Mouse (Mus musculus) neural tube, embryonic 12.5 days (tissue): Measurements from ENCODE around the gene Slc5a10. TPM values are rescaled to one million over a fixed set of nuclear protein-coding genes. Genes with fewer than 3 reads are reported as not detected.

ENCODE experiments used
- ATAC-seq: fragments of 200-750 bp; cut with Nextera tagmentation; 2 replicates; pipeline ENCODE4 v1.8.0; 2017; ENCODE audit warnings: low read depth, mild to moderate bottlenecking, moderate TSS enrichment, moderate library complexity; ENCODE audit not compliant: low FRiP score
- H3K27ac ChIP-seq: fragments of 300-500 bp; sonication (generic); 2 replicates; pipeline ENCODE4 v1.5.1; 2016
- H3K27me3 ChIP-seq: fragments of 300-500 bp; sonication (generic); replicated peaks from 2 replicates; pipeline ENCODE4 v1.6.1; 2016; ENCODE audit warnings: mild to moderate bottlenecking
- H3K36me3 ChIP-seq: fragments of 300-500 bp; sonication (generic); 2 replicates; pipeline ENCODE4 v1.6.1; 2016; ENCODE audit warnings: mild to moderate bottlenecking
- H3K4me1 ChIP-seq: fragments of 300-500 bp; sonication (generic); 2 replicates; pipeline ENCODE4 v1.6.1; 2016
- H3K4me2 ChIP-seq: fragments of 300-500 bp; sonication (generic); replicated peaks from 2 replicates; pipeline ENCODE4 v1.6.1; 2016; ENCODE audit warnings: mild to moderate bottlenecking
- H3K4me3 ChIP-seq: fragments of 300-500 bp; sonication (generic); 2 replicates; pipeline ENCODE4 v1.5.1; 2016
- H3K9ac ChIP-seq: fragments of 300-500 bp; sonication (generic); 2 replicates; pipeline ENCODE4 v1.6.1; 2016; ENCODE audit warnings: mild to moderate bottlenecking
- H3K9me3 ChIP-seq: fragments of 300-500 bp; sonication (generic); 2 replicates; pipeline ENCODE4 v1.6.1; 2016; ENCODE audit warnings: mild to moderate bottlenecking
- WGBS: fragments of 180-500 bp; shearing (Covaris S2); methylation state at CpG from one replicate; pipeline ENCODE4 v1.1.7; 2016; 5-methylcytosine and 5-hydroxymethylcytosine counted together
- polyA plus RNA-seq: library from polyadenylated mRNA; unstranded; fragments of >200 nt; fragmentation: Nextera tagmentation; extraction: Ambion mirVana; gene quantifications from 2 replicates; pipeline ENCODE4 v1.2.1, GENCODE M21; 2016

Gene Slc5a10
- polyA plus RNA-seq: not detected in 2 replicates

DNA sequence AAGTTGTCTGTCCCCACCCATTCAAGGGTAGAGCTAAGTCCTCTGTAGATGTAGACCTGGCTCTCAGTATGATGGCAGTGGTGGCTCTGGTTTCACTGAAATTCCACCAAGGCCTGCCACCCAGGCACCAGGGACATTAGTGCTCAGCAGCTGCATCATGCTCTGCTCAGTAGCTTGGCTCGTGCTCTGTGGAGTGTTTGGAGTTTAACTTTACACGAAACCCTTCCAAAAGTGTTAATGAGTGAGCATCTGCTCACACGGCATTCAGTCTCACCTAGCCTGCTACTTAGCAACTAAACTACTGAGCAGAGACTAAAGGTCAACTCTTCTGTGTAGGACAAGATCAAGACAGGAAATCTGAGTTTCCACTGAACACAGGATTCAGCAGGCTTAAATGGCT is at the start of gene Slc5a10:
Slc5a10 (minus strand) TSS at position 191 of the 400 bp plus-strand sequence.
- no peaks in the 10 kb centered on the region; the same call in 1 of the 2 replicates for H3K4me1 ChIP-seq
- no peaks in the 10 kb centered on the region for H3K9me3 ChIP-seq
- no peak within 1 kb of the TSS for H3K27ac ChIP-seq
- WGBS: 90% methylated on average over 3 of the region's 3 CpGs
- H3K27me3 ChIP-seq: no peaks in the 10 kb centered on the region
- no peak for ATAC-seq
- no peak within 1 kb of the TSS for H3K9ac ChIP-seq
- no peaks in the 10 kb centered on the region for H3K36me3 ChIP-seq
- H3K4me2 ChIP-seq: no peak within 1 kb of the TSS
- no peak within 1 kb of the TSS for H3K4me3 ChIP-seq

DNA sequence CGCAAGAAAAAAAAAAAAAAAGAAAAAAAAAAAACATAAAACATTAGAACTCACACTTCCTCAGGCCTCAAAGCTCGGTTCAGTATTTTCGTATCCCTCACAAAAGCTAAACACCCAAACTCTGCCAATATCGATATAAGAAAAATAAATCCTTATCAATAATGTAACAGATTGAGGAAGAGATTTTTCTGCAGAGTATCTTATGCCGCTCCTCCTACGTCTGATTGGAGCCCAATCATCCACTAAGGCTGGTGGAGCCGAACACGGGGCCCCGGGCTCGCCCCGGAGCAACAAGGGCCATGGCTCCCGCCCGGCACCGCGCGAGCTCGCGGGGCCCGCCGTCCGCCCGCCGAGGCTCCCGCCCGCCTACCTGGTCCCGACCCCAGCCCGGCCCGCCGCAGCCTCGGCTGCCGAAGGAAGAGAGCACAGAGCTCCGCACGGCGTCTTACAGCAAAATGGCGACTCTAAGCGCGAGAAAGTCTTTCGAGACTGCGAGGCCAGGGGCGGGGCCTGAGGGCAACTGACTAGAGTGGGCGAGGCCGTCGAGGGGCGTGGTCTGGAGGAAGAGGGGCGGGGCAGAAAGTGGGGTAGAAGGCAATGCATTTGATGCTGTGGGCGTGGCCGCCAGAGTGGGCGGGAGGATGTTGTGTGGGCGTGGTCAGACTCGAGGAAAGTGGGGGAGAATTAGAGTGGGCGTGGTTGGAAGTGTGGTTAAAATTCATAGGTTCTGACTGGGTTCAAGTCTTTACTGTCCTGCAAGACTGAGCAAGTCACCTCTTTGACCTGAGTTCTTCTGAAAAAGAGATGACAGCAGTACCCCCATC is 41.2 kb upstream of the Slc5a10 start, which contains the start of gene Prpsap2:
Prpsap2 (minus strand) TSS at position 505 of the 824 bp plus-strand sequence.
- WGBS: under 1% methylated on average over 51 of the region's 51 CpGs
- no peaks in the 10 kb centered on the region for H3K4me1 ChIP-seq
- H3K9me3 ChIP-seq: no peaks in the 10 kb centered on the region
- H3K4me3 ChIP-seq: peak within 1 kb of the TSS; percentile 61
- peak within 1 kb of the TSS; percentile 57 for H3K27ac ChIP-seq
- peak within 1 kb of the TSS; percentile 58 for H3K4me2 ChIP-seq
- H3K27me3 ChIP-seq: no peaks in the 10 kb centered on the region
- peak within 1 kb of the TSS; percentile 76 for H3K9ac ChIP-seq
- ATAC-seq: peak; percentile 93
- no peaks in the 10 kb centered on the region for H3K36me3 ChIP-seq

DNA sequence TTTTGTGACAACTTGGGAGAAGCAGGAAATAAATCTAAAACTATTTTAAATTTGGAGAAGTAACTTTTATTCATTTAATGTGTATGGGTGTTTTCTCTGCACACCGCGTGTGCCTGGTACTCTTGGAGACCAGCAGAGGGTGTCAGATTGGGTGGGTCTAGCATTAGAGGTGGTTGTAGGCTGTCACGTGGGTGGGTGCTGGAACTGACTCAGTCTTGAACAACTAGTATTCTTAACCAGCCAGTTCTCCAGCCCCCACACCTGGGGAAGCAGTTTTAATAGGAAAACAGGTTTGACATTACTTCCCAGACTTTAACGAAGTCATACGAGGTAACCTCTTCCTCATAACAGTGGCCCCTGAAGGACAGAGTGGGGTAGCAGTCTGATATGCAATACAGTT is 39.9 kb upstream of the Slc5a10 start:
- no peak overlapping the region for H3K27ac ChIP-seq
- H3K27me3 ChIP-seq: no peaks in the 10 kb centered on the region
- peak overlapping the region; percentile 58 for H3K4me2 ChIP-seq
- no peak for ATAC-seq
- H3K36me3 ChIP-seq: peaks cover 5% of the 10 kb centered on the region; the same call in 1 of the 2 replicates
- no peaks in the 10 kb centered on the region for H3K9me3 ChIP-seq
- H3K9ac ChIP-seq: no peak overlapping the region
- no peak overlapping the region for H3K4me3 ChIP-seq
- 76% methylated on average over 5 of the region's 5 CpGs for WGBS
- H3K4me1 ChIP-seq: no peaks in the 10 kb centered on the region

DNA sequence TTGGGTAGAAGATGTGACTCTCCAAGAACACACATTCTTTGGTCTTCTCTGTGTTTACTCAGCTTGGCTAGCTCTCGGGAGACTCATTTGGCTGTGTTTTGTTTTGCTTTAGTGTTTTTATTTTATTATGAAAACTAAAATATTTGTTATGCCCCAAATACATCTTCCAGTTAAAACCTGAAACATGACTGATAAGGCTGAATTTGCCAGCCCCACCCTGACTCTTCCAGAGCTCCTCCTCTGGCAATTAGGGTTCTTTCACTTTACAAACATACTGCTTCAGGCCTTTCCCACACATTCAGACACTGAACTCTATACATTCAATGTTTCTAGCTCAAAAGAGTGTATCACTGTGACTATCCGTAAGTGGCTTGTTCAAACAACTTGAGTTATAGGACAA is 36.5 kb upstream of the Slc5a10 start:
- ATAC-seq: no peak
- H3K4me1 ChIP-seq: no peaks in the 10 kb centered on the region
- no peak overlapping the region for H3K27ac ChIP-seq
- no peaks in the 10 kb centered on the region for H3K27me3 ChIP-seq
- H3K4me3 ChIP-seq: no peak overlapping the region
- no peak overlapping the region for H3K4me2 ChIP-seq
- H3K9me3 ChIP-seq: no peaks in the 10 kb centered on the region
- WGBS: 89% methylated on average over 2 of the region's 2 CpGs
- H3K36me3 ChIP-seq: peaks cover 29% of the 10 kb centered on the region
- H3K9ac ChIP-seq: no peak overlapping the region

DNA sequence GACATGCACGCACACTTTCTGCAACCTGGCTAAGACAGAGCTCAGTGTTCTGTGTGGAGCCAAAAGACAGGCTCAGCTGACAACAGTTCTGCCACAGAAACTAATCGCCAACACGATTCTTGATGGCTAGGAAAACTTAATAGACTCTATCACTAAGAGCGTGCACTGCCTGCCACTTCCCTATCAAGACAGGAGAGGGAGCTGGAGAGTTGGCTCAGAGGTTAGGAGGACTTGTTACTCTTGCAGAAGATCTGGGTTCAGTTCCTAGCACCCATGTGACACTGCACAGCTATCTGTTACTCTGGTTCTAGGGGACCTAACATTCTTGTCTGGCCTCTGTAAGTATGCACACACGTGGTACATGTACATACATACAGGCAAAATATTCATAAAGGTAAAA is 31.0 kb upstream of the Slc5a10 start:
- H3K9ac ChIP-seq: no peak overlapping the region
- no peak for ATAC-seq
- H3K9me3 ChIP-seq: no peaks in the 10 kb centered on the region
- H3K4me3 ChIP-seq: no peak overlapping the region
- H3K4me1 ChIP-seq: no peaks in the 10 kb centered on the region
- no peak overlapping the region for H3K4me2 ChIP-seq
- no peaks in the 10 kb centered on the region for H3K27me3 ChIP-seq
- H3K36me3 ChIP-seq: peaks cover 63% of the 10 kb centered on the region
- WGBS: 81% methylated on average over 5 of the region's 5 CpGs
- H3K27ac ChIP-seq: no peak overlapping the region

DNA sequence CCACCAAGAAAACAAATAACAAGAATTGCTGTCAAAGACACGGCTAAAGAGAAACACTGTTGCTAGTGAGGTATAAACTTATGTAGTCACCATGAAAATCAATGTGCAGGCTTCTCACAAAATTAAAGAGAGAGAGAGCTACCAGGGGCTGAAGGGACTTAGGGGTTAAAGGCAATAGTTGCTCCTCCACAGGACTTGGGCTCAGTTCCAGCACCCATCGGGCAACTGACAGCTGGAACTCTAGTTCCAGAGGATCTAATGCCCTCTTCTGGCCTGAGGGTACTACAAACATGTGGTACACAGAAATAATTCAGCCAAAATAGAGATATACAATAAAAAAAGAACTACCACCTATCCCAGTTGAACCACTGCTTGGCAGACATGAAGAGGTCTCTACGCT is 26.5 kb upstream of the Slc5a10 start:
- no peaks in the 10 kb centered on the region for H3K9me3 ChIP-seq
- WGBS: 80% methylated on average over 3 of the region's 3 CpGs

DNA sequence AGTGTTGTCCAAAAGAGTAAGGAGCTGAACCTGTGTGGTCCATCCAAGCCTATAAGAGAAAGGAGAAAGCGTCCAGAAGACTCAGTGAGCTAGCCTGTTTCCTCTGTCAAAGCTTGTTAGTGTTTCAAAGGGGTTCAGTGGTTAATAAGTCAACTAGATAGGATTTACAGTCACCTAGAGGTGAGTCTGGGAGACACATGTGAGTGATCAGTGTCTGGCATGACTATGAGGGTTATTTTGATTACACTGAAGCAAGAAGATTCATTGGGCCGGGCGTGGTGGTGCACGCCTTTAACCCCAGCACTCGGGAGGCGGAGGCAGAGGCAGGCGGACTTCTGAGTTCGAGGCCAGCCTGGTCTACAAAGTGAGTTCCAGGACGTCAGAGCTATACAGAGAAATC is 25.2 kb upstream of the Slc5a10 start:
- H3K36me3 ChIP-seq: peaks cover 56% of the 10 kb centered on the region
- no peak overlapping the region for H3K9ac ChIP-seq
- no peak overlapping the region for H3K4me3 ChIP-seq
- no peak overlapping the region for H3K27ac ChIP-seq
- no peaks in the 10 kb centered on the region for H3K27me3 ChIP-seq
- no peak overlapping the region for H3K4me2 ChIP-seq
- no peaks in the 10 kb centered on the region for H3K9me3 ChIP-seq
- no peak for ATAC-seq
- 94% methylated on average over 9 of the region's 9 CpGs for WGBS
- H3K4me1 ChIP-seq: no peaks in the 10 kb centered on the region

More for the DNA sequence above, 26.5 kb upstream of the Slc5a10 start:
- Histone ChIP-seq H3K4me1 (no peaks in the 10 kb centered on the region), H3K4me2 (no peak overlapping the region), H3K4me3 (no peak overlapping the region), H3K27ac (no peak overlapping the region), H3K9ac (no peak overlapping the region), H3K27me3 (no peaks in the 10 kb centered on the region), H3K36me3 (peaks cover 57% of the 10 kb centered on the region)
- no peak for ATAC-seq

DNA sequence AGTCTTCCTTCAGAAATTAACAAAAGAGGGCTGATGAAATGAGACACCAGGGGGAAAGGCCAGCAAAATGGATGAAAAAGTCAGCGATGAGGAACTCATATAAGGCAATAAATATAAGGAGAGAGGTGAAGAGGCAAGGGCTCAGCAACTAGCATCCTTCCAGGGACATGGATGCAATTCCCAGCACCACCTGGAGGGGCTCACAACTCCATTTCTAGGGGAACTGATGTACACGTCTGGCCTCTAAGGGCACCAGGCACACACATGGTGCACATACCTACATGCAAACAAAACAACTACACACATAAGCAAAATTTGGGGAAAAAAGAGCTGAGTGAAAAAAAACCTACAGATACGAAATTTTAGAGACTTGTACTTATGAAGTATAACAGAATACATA is 23.8 kb upstream of the Slc5a10 start:
- Histone ChIP-seq H3K4me3 (no peak overlapping the region), H3K4me1 (no peaks in the 10 kb centered on the region), H3K9ac (no peak overlapping the region), H3K4me2 (no peak overlapping the region), H3K27ac (no peak overlapping the region), H3K27me3 (no peaks in the 10 kb centered on the region), H3K36me3 (peaks cover 57% of the 10 kb centered on the region), H3K9me3 (no peaks in the 10 kb centered on the region)
- WGBS: 74% methylated on average over 3 of the region's 3 CpGs
- ATAC-seq: no peak

DNA sequence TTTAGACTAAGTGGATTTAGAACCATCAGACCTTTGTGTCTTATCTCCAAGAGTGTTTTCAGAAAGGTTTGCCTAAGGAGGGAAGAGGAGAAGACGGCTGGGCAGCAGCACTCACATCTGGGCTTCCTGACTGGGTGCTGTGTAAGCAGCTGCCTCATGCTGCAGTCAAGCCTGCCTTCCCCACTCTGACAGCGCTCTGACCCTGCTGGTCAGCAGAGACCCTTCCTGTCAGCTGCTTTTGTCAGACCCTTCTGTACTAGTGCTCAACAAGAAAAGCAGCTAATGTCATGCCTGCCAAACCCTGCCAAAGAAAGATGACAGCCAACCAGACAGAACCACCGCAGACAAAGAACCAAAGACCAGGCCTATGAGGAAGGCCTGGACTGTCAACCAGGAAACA is 23.1 kb upstream of the Slc5a10 start:
- Histone ChIP-seq H3K4me3 (no peak overlapping the region), H3K36me3 (peaks cover 58% of the 10 kb centered on the region)
- 74% methylated on average over 3 of the region's 3 CpGs for WGBS

DNA sequence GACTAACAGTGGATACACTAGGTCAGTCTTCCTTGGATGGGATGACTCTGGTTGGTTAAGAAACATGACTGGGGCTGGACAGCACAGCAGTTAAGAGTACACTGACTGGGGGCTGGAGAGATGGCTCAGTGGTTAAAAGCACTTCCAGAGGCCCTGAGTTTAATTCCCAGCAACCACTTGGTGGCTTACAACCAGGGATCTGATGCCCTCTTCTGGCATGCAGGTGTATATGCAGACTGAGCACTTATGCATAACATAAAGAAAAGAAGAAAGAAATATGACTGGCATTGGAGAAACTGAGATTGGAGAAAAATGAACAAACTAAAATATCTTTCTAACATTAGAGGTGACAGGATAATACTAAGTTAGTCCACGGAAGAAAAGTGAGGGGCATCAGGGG is 19.9 kb upstream of the Slc5a10 start:
- ATAC-seq: no peak
- no peak overlapping the region for H3K4me3 ChIP-seq
- no peak overlapping the region for H3K4me2 ChIP-seq
- no peaks in the 10 kb centered on the region for H3K27me3 ChIP-seq
- H3K9me3 ChIP-seq: no peaks in the 10 kb centered on the region
- 81% methylated on average over 1 of the region's 1 CpGs for WGBS
- no peak overlapping the region for H3K27ac ChIP-seq
- no peak overlapping the region for H3K9ac ChIP-seq
- H3K4me1 ChIP-seq: no peaks in the 10 kb centered on the region
- H3K36me3 ChIP-seq: peaks cover 76% of the 10 kb centered on the region

More for the DNA sequence above, 23.1 kb upstream of the Slc5a10 start:
- Histone ChIP-seq H3K4me1 (no peaks in the 10 kb centered on the region), H3K9ac (no peak overlapping the region), H3K27me3 (no peaks in the 10 kb centered on the region), H3K27ac (no peak overlapping the region), H3K4me2 (no peak overlapping the region), H3K9me3 (no peaks in the 10 kb centered on the region)
- ATAC-seq: no peak

DNA sequence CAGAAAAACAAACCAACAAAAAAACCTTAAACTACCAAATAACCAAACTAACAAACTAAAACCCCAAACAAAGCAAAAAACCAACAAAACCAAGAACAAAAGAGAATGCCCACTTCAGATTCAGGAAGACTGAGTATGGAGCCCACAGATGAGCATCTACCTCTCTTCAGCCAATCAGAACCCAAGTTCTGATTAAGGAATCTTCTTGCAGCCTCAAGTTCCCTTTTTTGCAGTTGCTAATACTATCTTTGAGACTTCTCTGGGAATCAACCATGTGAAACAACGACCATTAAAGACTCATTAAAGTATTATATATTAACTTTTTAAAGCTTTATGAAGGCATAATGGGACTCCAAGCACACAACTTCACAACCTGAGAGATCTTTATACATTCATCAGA is 16.7 kb upstream of the Slc5a10 start:
- WGBS: 96% methylated on average over 1 of the region's 1 CpGs
- Histone ChIP-seq H3K27me3 (no peaks in the 10 kb centered on the region), H3K4me2 (no peak overlapping the region), H3K4me1 (no peaks in the 10 kb centered on the region), H3K9ac (no peak overlapping the region), H3K36me3 (peaks cover 84% of the 10 kb centered on the region), H3K27ac (no peak overlapping the region), H3K4me3 (no peak overlapping the region), H3K9me3 (no peaks in the 10 kb centered on the region)
- no peak for ATAC-seq

DNA sequence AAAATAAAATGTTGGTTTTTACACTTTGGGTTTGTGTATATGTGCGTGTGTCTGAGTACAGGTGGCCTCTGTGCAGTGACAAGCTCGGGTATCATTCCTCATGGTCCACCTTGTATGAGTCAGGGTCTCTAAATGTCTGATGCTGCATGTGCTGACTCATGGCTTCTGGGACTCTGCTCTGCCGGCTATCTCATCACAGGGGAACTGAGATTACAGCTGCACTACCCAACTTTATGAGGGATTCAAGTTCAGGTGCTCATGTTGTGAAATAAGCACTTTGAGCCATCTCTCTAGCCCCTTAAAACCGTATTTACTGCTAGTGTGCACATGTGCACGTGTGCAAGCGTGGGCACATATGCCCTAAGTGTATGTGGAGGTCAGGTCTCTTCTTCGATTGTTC is 12.0 kb upstream of the Slc5a10 start:
- 91% methylated on average over 7 of the region's 7 CpGs for WGBS
- Histone ChIP-seq H3K9me3 (no peaks in the 10 kb centered on the region), H3K4me1 (no peaks in the 10 kb centered on the region), H3K36me3 (peaks cover 80% of the 10 kb centered on the region), H3K27ac (no peak overlapping the region), H3K27me3 (no peaks in the 10 kb centered on the region), H3K4me3 (no peak overlapping the region), H3K4me2 (no peak overlapping the region), H3K9ac (no peak overlapping the region)
- no peak for ATAC-seq

DNA sequence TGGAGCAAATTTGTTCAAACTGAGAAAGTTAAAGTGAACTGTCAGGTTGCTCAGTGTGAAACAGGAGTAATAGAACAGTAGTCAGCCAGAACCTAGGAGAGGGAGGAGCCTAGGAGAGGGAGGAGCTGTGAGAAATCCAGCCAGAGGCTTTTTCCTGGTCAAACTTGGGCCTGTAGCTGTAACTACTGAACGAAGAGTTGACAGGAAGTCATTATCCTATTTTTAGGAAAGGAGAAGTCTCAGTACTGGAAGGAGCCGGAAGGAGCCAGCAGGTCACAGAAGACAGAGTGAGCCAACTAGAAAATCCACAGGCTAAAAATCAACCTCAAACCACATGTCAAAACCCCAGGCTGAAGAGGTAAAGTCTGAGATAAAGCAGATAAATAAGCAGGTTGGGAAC is 7.4 kb upstream of the Slc5a10 start:
- 83% methylated on average over 2 of the region's 2 CpGs for WGBS
- H3K36me3 ChIP-seq: peaks cover 57% of the 10 kb centered on the region
- no peak overlapping the region for H3K4me3 ChIP-seq
- H3K27ac ChIP-seq: no peak overlapping the region
- no peaks in the 10 kb centered on the region for H3K4me1 ChIP-seq
- H3K4me2 ChIP-seq: no peak overlapping the region
- ATAC-seq: no peak
- H3K9me3 ChIP-seq: no peaks in the 10 kb centered on the region
- no peaks in the 10 kb centered on the region for H3K27me3 ChIP-seq
- H3K9ac ChIP-seq: no peak overlapping the region
